Mouse (Mus musculus): Measurements from ENCODE around the gene Anapc5. TPM values are rescaled to one million over a fixed set of nuclear protein-coding genes. Genes with fewer than 3 reads are reported as not detected.

Gene Anapc5
- polyA plus RNA-seq, 1 experiment from 2014 or later, result 484 TPM

GRCm38 (mm10) chr5:122805503-122805902 lies 15.6 kb downstream of the Anapc5 start:
- Histone ChIP-seq H3K27me3 (ENCODE audit: control insufficient read depth, insufficient read depth, low read length) (no peaks in the 10 kb centered on the region), H3K4me2 (replicated peaks; ENCODE audit: low read depth, low read length) (no peak overlapping the region), H3K4me1 (ENCODE audit: control insufficient read depth, insufficient read depth, low read length) (no peaks in the 10 kb centered on the region), H3K9ac (replicated peaks; ENCODE audit: low read depth, low read length) (no peak overlapping the region), H3K9me3 (ENCODE audit: control insufficient read depth, low read depth, low read length) (no peaks in the 10 kb centered on the region), H3K36me3 (ENCODE audit: control insufficient read depth, insufficient read depth, low read length) (peaks cover 75% of the 10 kb centered on the region), H3K27ac (ENCODE audit: low read length) (no peak overlapping the region), H3K4me3 (ENCODE audit: low read depth, low read length) (no peak overlapping the region)
- no peak for ATAC-seq (ENCODE audit: insufficient number of reproducible peaks, insufficient read depth, low FRiP score, low read depth)
- WGBS, result 64% methylated on average over 3 of the region's 3 CpGs

- Histone ChIP-seq H3K27ac (ENCODE audit: low read length) (no peak overlapping the region), H3K4me3 (ENCODE audit: low read depth, low read length) (no peak overlapping the region), H3K9me3 (ENCODE audit: control insufficient read depth, low read depth, low read length) (no peaks in the 10 kb centered on the region), H3K9ac (replicated peaks; ENCODE audit: low read depth, low read length) (no peak overlapping the region), H3K4me1 (ENCODE audit: control insufficient read depth, insufficient read depth, low read length) (peaks cover 6% of the 10 kb centered on the region), H3K4me2 (replicated peaks; ENCODE audit: low read depth, low read length) (no peak overlapping the region), H3K36me3 (ENCODE audit: control insufficient read depth, insufficient read depth, low read length) (peaks cover 92% of the 10 kb centered on the region), H3K27me3 (ENCODE audit: control insufficient read depth, insufficient read depth, low read length) (no peaks in the 10 kb centered on the region)
- ATAC-seq (ENCODE audit: insufficient number of reproducible peaks, insufficient read depth, low FRiP score, low read depth), result no peak
- WGBS, result 64% methylated on average over 9 of the region's 9 CpGs
Observed at GRCm38 (mm10) chr5:122802706-122803105, 18.4 kb downstream of the Anapc5 start.

- WGBS, result 93% methylated on average over 8 of the region's 8 CpGs
- Histone ChIP-seq H3K27ac (ENCODE audit: low read length) (no peak overlapping the region), H3K4me2 (replicated peaks; ENCODE audit: low read depth, low read length) (no peak overlapping the region), H3K9me3 (ENCODE audit: control insufficient read depth, low read depth, low read length) (no peaks in the 10 kb centered on the region), H3K9ac (replicated peaks; ENCODE audit: low read depth, low read length) (no peak overlapping the region), H3K4me1 (ENCODE audit: control insufficient read depth, insufficient read depth, low read length) (peaks cover 6% of the 10 kb centered on the region), H3K36me3 (ENCODE audit: control insufficient read depth, insufficient read depth, low read length) (peaks cover 88% of the 10 kb centered on the region), H3K27me3 (ENCODE audit: control insufficient read depth, insufficient read depth, low read length) (no peaks in the 10 kb centered on the region), H3K4me3 (ENCODE audit: low read depth, low read length) (no peak overlapping the region)
- ATAC-seq (ENCODE audit: insufficient number of reproducible peaks, insufficient read depth, low FRiP score, low read depth), result no peak
Observed at GRCm38 (mm10) chr5:122801684-122802083, 19.5 kb downstream of the Anapc5 start.

GRCm38 (mm10) chr5:122800345-122801010 lies 20.7 kb downstream of the Anapc5 start:
- Histone ChIP-seq H3K4me3 (ENCODE audit: low read depth, low read length) (no peak overlapping the region), H3K4me1 (ENCODE audit: control insufficient read depth, insufficient read depth, low read length) (peaks cover 6% of the 10 kb centered on the region), H3K27me3 (ENCODE audit: control insufficient read depth, insufficient read depth, low read length) (no peaks in the 10 kb centered on the region), H3K27ac (ENCODE audit: low read length) (no peak overlapping the region), H3K4me2 (replicated peaks; ENCODE audit: low read depth, low read length) (no peak overlapping the region), H3K9ac (replicated peaks; ENCODE audit: low read depth, low read length) (no peak overlapping the region), H3K9me3 (ENCODE audit: control insufficient read depth, low read depth, low read length) (no peaks in the 10 kb centered on the region), H3K36me3 (ENCODE audit: control insufficient read depth, insufficient read depth, low read length) (peaks cover 84% of the 10 kb centered on the region)
- WGBS, result 78% methylated on average over 13 of the region's 13 CpGs
- ATAC-seq (ENCODE audit: insufficient number of reproducible peaks, insufficient read depth, low FRiP score, low read depth), result no peak

GRCm38 (mm10) chr5:122799379-122800344 lies 21.5 kb downstream of the Anapc5 start:
- Histone ChIP-seq H3K4me3 (ENCODE audit: low read depth, low read length) (no peak overlapping the region), H3K27me3 (ENCODE audit: control insufficient read depth, insufficient read depth, low read length) (no peaks in the 10 kb centered on the region), H3K4me1 (ENCODE audit: control insufficient read depth, insufficient read depth, low read length) (peaks cover 6% of the 10 kb centered on the region), H3K27ac (ENCODE audit: low read length) (no peak overlapping the region; the same call in 1 of the 2 replicates), H3K9ac (replicated peaks; ENCODE audit: low read depth, low read length) (no peak overlapping the region), H3K9me3 (ENCODE audit: control insufficient read depth, low read depth, low read length) (no peaks in the 10 kb centered on the region), H3K36me3 (ENCODE audit: control insufficient read depth, insufficient read depth, low read length) (peaks cover 76% of the 10 kb centered on the region), H3K4me2 (replicated peaks; ENCODE audit: low read depth, low read length) (no peak overlapping the region)
- ATAC-seq (ENCODE audit: insufficient number of reproducible peaks, insufficient read depth, low FRiP score, low read depth), result no peak; the same call in 1 of the 2 replicates
- 80% methylated on average over 17 of the region's 17 CpGs for WGBS

- Histone ChIP-seq H3K4me3 (ENCODE audit: low read depth, low read length) (no peak overlapping the region), H3K36me3 (ENCODE audit: control insufficient read depth, insufficient read depth, low read length) (peaks cover 74% of the 10 kb centered on the region), H3K27me3 (ENCODE audit: control insufficient read depth, insufficient read depth, low read length) (no peaks in the 10 kb centered on the region), H3K9me3 (ENCODE audit: control insufficient read depth, low read depth, low read length) (no peaks in the 10 kb centered on the region), H3K9ac (replicated peaks; ENCODE audit: low read depth, low read length) (no peak overlapping the region), H3K27ac (ENCODE audit: low read length) (no peak overlapping the region; the same call in 1 of the 2 replicates), H3K4me1 (ENCODE audit: control insufficient read depth, insufficient read depth, low read length) (peaks cover 6% of the 10 kb centered on the region), H3K4me2 (replicated peaks; ENCODE audit: low read depth, low read length) (no peak overlapping the region)
- WGBS, result 57% methylated on average over 17 of the region's 17 CpGs
- peak; percentile 40; the same call in 1 of the 2 replicates for ATAC-seq (ENCODE audit: insufficient number of reproducible peaks, insufficient read depth, low FRiP score, low read depth)
Observed at GRCm38 (mm10) chr5:122798557-122799378, 22.4 kb downstream of the Anapc5 start.

GRCm38 (mm10) chr5:122797866-122798265 lies 23.3 kb downstream of the Anapc5 start:
- no peak for ATAC-seq (ENCODE audit: insufficient number of reproducible peaks, insufficient read depth, low FRiP score, low read depth)
- H3K4me3 ChIP-seq (ENCODE audit: low read depth, low read length), result no peak overlapping the region
- H3K27ac ChIP-seq (ENCODE audit: low read length), result no peak overlapping the region
- H3K4me2 ChIP-seq (replicated peaks; ENCODE audit: low read depth, low read length), result no peak overlapping the region
- H3K9ac ChIP-seq (replicated peaks; ENCODE audit: low read depth, low read length), result no peak overlapping the region
- H3K4me1 ChIP-seq (ENCODE audit: control insufficient read depth, insufficient read depth, low read length), result peaks cover 6% of the 10 kb centered on the region
- no peaks in the 10 kb centered on the region for H3K27me3 ChIP-seq (ENCODE audit: control insufficient read depth, insufficient read depth, low read length)
- no peaks in the 10 kb centered on the region for H3K9me3 ChIP-seq (ENCODE audit: control insufficient read depth, low read depth, low read length)
- 66% methylated on average over 3 of the region's 3 CpGs for WGBS
- H3K36me3 ChIP-seq (ENCODE audit: control insufficient read depth, insufficient read depth, low read length), result peaks cover 75% of the 10 kb centered on the region

- H3K27ac ChIP-seq (ENCODE audit: low read length), result no peak overlapping the region
- H3K27me3 ChIP-seq (ENCODE audit: control insufficient read depth, insufficient read depth, low read length), result no peaks in the 10 kb centered on the region
- H3K4me3 ChIP-seq (ENCODE audit: low read depth, low read length), result no peak overlapping the region
- no peaks in the 10 kb centered on the region for H3K4me1 ChIP-seq (ENCODE audit: control insufficient read depth, insufficient read depth, low read length)
- H3K36me3 ChIP-seq (ENCODE audit: control insufficient read depth, insufficient read depth, low read length), result peaks cover 43% of the 10 kb centered on the region
- ATAC-seq (ENCODE audit: insufficient number of reproducible peaks, insufficient read depth, low FRiP score, low read depth), result no peak
- no peaks in the 10 kb centered on the region for H3K9me3 ChIP-seq (ENCODE audit: control insufficient read depth, low read depth, low read length)
- WGBS, result 64% methylated on average over 2 of the region's 2 CpGs
- no peak overlapping the region for H3K4me2 ChIP-seq (replicated peaks; ENCODE audit: low read depth, low read length)
- no peak overlapping the region for H3K9ac ChIP-seq (replicated peaks; ENCODE audit: low read depth, low read length)
Observed at GRCm38 (mm10) chr5:122788696-122789095, 32.4 kb downstream of the Anapc5 start.

Measured in stomach, embryonic 14.5 days (tissue).